Mouse (Mus musculus) urinary bladder, postnatal 10 days (tissue): ENCODE data around the gene Cavin1.
"Not testable (repeated sequence)": the region's sequence is repeated elsewhere in the genome, so short reads cannot be mapped to it uniquely, and the experiment has no call there.

Source experiments
- DNase-seq: peaks from one replicate; pipeline ENCODE4 v3.0.0; 2022; ENCODE audit warnings: low spot score

Cavin1 gene

DNA sequence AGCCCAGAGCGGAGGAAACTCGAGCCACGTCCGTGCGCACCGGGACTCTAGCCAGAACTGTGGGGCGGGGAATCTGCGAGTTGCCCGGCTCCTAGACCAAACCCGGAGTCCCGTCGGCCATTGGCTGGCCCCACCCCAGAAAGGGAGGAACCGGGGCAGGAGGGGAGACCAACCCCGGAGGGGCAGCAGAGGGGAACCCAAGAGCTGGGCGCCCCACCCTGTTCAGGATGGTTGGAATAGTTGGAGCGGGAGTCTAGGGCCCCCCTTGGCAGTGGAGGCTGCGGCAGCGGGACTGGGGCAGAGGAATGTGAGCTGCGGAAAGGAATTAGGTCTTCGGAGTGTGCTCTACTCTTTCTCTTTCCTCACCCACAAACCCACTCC, at the start of gene Cavin1:
TSS of gene Cavin1 (minus strand) at position 331 of the 381 bp plus-strand sequence.
- DNase-seq: peak; percentile 97

DNA sequence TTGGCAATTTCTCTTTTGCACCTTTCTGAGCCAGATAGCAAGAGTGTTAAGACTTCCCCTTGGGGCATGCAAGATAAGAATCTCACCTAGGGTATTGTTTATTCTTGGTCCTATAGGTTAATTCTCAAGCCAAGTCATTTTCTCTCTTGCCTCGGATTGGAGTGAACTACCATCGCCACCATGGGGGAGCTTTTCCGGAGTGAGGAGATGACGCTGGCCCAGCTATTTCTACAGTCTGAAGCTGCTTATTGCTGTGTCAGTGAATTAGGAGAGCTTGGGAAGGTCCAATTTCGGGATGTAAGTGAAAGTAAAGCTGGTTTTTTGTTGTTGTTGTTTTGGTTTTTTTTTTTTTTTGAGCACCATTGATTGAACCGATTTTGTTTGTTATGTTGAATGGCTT, 41.0 kb upstream of the Cavin1 start:
- DNase-seq: no peak

DNA sequence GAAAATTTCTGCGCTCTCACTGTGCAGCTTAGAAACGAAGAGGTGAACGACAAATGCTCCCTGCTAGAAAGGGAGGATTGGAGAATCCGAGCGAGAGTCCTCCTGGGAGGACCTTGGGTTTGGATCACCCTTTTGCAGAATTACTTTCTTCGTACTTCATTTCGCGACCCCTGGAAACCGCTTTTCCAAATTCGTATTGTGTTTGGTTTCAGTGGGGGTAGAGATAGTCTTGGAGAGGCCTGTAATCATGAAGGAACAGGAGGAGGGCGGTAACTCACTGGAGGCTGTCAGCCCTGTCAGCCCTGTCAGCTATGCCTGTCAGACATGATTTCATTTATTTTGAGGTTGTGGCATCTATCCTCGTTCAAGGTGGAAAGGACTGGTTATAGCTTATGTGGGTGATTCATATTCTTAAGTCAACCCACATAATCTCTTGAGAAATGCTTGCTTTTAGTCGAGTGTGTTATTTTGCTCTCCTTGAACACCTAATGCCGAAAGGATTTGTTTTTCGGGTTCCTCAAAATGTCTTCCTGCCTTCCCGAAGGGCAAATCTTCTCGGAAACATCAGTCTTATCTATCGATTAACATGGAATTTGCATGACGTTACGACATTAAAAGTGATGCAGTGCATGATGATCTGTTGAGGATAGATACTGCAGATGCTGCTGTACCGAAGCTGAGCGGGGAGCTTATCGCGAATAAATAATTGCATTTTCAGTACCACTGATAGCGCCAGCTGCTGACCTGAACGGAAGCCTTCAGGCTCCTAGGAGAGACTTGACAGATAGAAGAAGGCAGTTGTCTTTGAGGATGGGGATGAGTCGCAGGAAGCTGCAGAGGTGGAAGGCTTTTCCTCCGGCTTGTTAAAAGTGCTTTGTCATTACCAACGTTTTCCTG, 39.4 kb upstream of the Cavin1 start:
- no peak for DNase-seq

DNA sequence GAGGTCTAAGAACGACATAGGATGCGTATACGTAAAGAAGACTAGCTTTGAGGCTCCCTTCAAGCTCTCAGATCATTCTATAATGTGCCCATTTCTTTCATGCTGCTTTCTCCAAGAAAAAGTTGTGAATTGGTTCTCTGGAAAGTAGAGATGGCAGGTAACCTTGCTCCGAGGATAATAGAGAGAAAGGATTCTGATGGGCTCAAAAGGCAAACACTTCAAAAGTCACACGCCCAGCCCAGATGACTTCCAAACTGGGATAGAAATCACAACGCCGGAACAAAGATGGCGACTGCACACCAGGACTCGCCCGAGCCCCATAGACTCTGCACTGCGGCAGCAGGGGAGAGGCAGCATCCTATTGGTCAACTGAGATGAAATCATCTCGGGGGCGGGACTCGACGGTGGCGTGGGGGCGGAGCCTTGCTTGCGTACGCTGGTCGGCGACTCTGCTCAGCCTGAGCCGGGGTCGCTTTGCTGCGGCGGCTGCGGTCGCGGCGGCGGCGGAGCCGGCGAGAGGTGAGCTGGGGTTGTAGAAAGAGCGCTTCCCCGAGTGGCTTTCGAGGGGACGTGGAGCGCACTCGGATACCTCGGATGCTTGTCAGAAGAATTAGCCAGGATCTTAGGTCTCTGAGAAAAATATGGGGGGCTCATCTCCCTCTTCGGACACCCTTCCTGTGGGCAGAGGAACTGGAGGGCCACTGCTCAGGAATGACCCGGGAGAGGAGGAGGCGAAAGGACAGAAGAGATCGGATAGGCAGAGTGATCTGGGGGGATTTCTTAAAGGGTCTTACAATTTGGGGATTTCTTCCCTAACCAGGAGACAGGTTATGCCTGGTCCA, 38.6 kb upstream of the Cavin1 start, which contains the start of gene Atp6v0a1:
TSS of gene Atp6v0a1 (plus strand) at position 407 of the 842 bp plus-strand sequence.
- DNase-seq: peak; percentile 92

DNA sequence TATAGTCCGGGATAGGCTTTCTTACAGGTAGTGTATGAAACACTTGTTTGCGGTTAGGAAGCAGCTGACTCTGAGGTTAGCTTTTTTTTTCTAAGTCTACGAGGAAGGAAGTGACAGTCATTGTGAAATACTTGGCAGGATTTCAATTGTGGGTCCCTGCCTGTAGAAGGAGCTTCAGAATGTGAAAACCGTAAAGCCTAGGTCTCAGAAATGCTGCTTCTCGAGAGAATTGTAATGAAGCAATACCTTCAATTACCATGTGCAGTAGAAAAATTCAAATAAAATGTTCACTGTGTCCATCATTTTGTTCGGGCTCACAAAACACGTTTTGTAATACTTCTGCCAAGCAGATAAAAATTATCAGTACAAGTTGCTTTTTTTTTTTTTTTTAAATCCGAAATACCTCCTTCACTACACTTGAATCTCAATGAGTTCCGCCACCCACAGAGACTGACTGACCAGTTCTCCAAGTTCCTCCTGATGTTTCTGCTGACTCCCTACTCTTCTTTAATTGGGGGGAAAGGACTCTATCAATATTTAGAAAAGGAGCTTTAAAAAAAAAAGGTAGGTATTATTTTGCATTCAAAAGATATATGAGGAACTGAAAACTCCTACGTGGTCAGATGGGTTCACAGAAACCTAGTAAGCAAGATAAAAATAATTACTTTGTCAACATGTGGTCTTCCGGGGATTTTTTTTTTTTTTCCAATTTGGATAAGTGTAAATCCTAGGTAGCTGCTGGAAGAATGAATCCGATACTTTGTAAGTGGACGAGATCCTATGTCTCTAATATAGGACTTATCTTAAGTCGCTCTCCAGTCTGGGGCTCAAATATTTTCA, 37.7 kb upstream of the Cavin1 start:
- DNase-seq: no peak

DNA sequence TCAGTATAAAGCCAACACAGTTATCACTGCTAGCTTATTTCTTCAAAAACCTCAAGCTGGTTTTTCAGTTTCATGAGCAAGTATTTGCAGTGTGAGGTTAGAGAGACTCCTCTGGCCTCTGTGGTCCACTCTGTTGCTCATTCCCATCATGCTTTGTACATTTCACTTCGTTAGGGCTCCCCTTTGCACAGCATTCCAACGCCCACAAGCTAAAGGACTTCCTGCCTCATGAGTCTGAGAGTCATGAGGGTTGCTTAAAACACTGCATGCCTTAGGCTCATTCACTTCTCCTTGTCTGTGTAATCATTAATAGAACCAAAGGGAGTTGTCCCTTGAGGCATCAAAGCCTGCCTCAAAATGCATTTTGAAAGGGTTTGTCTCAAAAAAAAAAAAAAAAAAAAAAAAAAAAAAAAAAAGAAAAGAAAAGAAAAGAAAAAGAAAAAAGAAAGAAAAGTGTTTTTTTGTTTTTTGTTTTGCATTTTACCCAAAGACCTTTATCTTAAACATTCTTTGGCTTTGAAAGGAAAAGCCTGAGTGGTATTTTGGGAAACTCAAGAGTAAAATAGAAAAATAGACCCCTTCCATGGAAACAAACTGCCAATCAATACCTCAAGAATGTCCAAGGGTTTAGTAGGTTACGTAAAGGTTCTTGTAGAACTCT, 32.5 kb upstream of the Cavin1 start:
- DNase-seq: no peak

DNA sequence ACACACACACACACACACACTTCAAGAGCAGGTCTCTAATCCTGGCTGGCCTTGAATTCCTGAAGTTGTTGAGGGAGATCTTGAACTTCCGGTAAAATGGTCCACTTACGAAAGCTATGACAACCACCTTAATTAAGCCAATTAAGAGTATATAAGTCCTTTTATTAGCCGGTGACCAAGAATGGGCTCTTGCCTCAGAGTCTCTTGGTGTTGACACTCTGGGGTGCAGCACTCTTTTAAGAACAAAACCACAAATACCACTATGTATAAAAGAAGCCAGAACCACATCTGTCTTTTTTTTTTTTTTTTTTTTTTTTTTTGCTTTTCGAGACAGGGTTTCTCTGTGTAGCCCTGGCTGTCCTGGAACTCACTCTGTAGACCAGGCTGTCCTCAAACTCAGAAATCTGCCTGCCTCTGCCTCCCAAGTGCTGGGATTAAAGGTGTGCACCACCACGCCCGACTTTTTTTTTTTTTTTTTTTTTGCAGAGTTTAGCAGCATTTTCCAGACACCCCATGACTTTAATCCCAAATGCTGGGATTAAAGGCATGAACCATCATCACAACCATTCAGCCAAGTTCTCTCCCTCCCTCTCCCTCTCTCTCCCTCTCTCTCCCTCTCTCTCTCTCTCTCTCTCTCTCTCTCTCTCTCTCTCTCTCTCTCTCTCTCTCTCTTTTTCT, 31.3 kb upstream of the Cavin1 start:
- DNase-seq: not testable (repeated sequence)

DNA sequence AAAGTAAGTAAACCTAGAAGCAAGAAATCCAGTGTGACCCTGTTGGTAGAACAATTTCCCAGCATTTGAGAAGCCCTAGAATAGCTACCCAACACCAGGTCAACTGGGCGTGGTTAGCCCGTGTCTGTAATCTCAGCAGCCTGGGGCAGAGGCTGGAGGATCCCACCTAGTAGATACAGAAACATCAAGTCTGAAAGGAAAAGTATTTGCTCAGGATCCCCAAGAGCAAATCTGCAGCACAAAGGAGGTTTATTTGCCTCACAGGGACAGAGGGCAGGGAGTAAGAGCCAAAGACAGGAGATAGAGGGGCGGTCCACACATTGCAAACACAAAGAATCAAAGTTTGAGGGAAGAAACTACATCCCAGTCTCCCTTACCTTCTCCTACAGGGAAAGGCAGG, 28.6 kb upstream of the Cavin1 start:
- no peak for DNase-seq

DNA sequence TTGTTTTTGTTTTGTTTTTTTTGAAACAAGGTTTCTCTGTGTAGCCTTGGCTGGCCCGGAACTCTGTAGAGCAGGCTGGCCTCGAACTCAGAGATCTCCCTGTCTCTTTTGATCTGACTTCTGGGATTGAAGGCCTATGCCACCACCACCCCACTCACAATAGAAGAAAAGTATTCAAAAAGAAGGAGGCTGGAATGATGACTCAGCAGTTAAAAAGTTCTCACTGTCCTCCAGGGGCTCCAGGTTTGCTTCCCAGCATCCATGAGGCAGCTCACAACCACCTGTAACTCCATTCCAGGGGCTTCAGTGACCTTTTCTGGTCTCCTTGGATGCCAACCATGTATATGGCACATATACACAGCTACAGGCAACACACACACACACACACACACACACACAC, 28.1 kb upstream of the Cavin1 start:
- DNase-seq: no peak

DNA sequence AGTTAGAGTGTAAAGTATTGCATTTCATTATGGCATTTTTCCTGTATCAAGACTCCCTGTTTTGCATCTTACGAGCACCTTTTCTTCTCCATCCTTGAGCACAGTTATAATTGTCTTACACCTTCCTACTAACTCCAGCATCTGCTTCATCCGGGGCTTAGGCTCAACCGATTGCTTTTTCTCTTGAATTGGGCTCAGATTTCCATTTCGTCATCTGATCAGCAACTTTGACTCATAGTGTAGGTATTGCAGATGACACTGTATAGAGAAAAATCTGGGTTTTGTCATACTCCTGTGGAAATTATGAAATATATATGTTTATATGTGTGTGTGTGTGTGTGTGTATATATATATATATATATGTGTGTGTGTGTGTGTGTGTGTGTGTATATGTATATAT, 25.8 kb upstream of the Cavin1 start:
- no peak for DNase-seq

DNA sequence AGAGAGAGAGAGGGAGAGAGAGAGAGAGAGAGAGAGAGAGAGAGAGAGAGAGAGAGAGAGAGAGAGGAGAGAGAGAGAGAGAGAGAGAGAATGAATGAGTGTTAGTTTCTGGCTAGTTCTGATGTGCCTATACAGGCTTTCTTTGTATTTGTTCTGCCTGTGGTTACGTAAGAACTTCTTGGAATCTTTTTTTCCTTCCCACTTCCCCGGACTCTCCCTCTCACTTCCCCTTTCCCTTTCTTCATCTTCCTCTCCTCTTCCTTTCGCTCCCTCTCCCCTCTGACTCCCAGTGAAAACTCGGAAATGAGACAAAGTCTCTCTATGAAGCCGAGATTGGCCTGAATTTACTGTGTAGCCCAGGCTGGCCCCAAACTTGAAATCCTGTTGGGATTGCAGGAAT, 24.0 kb upstream of the Cavin1 start:
- DNase-seq: no peak

DNA sequence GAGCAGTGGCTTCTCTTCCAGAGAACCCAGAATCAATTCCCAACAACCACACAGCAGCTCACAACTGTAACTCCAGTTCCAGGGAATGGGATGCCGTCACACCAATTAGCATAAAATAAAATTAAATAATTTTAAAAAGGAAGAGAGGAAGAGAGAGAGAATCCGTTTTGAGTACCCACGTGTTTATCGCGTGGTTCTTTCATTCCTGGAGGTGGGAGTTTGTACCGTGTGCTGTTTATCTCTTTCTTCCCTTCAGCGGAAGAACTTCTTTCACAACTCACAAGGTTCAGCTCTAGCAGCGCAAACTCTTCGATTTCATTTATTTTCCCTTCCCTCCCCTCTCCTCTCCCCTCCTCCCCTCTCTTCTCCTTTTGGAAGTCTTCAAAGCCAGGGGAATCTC, 23.5 kb upstream of the Cavin1 start:
- no peak for DNase-seq

DNA sequence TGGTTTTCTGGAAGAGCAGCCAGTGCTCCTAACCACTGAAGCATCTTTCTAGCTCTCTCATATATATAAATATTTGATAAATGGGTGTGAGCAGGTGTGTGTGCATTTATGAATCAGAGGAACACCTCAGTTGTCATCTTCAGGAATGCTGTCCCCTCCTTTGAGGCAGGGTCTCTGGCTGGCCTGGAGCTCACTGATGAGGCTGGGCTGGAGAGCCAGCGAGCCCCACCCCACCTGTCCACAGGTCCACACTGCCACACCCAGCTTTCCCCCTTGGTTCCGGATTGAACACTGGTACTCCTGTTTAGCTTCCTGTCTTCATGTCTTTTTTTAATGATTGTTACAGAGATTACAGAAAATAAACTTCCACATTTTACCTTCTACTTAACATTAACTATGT, 22.8 kb upstream of the Cavin1 start:
- no peak for DNase-seq

DNA sequence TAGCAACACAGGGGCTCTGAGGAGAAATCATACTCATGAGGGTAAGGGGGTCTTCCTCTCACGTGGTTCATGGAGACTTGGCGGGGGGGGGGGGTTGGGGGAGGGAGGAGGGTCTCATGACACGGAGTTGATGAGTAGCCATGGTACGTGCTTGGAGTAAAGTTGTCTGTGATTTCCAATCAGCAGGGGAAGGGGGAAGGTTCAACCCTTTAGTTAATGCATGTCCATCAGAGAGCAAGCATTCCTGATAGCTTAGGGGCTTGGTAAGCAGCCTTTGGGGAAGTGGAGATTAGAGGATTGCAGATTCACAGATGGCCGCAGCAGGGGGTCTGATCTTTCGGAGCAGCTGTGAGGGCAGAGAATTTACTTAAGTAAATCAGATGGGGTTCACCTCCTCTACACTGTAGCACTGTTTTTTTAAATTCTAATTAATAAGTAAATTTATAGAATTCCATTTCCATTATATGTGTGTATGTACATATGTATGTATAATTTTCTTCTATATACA, 20.4 kb upstream of the Cavin1 start:
- DNase-seq: no peak

DNA sequence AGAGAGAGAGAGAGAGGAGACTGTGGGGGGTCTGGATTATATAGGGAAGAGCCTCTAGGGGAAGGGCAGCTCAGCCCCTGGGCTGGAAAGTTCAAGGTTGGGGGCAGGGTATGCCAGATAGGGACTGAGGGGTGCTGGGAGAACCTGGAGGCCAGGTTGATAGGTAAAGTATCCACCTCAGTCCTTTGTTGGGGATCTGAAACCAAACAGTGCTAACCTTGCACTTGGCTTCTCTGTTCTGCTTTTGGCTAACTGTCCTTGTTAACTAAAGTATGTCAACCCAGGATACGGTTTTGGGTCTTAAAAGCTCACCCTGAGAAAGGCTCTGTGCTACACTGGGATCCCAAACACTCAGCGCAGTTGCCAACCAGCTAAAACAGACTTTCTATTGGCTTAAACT, 19.0 kb upstream of the Cavin1 start:
- no peak for DNase-seq

DNA sequence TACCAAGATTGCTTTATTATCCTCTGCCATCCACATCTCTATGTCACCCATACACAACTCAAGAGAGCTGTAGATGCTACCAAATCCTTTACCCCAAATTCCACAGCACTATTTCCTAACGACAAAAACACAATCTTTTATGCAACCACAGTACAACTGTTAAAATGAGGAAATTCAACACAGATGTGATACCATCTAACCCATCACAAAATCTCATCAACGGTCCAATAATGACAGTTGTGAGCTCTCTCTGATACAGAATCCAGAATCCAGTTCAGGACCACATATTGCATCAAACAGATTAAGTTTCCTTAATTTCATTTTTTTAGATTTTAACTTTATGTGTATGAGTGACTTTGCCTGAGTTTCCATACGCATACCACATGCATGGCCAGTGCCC, 18.0 kb upstream of the Cavin1 start:
- no peak for DNase-seq

DNA sequence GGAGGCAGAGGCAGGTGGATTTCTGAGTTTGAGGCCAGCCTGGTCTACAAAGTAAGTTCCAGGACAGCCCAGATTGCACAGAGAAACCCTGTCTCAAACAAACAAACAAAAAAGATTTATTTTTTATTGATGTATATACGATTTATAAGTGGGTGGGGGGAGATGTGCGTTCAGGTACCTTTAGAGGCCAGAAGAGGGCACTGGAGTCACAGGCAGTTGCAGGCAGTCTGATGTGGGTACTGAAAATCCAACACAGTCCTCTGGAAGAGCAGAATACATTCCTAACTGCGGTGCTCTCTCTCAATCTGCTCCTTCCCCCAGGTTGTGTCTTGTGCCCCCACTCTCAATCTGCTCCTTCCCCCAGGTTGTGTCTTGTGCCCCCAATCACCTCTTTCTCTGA, 14.9 kb upstream of the Cavin1 start:
- DNase-seq: no peak

DNA sequence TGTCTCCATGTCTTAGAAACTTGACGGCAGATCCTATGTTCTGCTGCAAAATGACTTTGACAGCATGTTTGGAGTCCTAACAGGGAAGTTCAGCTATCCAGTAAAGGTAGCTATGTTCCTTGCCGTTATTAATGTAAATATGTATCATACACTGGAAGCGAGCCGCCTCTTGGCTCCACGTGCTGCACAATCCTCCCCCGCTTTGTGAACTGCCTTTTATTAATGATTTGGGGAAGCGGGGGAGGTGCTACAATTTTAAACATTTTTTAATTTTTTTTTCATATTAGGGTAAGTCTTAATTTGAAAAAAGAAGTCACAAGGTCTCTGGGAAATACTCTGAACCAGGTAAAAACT, 13.1 kb upstream of the Cavin1 start:
- no peak for DNase-seq

DNA sequence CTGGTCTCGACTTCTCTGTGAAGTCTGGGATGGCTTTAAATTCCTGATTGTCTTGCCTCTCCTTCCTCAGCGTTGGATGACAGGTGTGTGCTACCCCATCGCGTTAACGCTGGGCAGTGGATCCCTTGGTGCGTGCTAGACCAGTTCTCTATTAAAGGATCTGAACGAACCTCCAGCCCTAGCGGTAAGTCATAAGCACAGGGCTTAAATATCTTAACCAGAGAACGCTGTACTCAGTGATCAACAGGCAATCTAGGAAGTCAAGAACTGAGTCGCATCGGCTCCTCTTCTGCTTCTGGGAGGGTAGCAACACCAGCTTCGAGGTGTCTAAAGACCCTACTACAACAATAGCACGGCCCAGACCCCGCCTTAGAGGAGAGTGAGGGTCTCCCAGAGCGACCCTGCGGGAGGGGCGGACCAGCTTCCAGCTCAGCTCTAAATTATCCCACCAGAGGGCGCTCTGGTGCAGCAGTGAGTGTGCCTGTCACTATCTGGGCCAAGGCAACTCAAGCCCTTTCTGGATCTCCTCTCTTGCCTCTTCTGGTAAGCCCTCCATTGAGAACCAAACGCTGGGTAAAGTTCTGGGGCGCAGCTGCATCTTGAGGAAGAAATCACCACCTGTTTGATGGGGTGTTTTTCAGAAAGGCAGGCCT, 12.6 kb upstream of the Cavin1 start:
- DNase-seq: peak; percentile 50

DNA sequence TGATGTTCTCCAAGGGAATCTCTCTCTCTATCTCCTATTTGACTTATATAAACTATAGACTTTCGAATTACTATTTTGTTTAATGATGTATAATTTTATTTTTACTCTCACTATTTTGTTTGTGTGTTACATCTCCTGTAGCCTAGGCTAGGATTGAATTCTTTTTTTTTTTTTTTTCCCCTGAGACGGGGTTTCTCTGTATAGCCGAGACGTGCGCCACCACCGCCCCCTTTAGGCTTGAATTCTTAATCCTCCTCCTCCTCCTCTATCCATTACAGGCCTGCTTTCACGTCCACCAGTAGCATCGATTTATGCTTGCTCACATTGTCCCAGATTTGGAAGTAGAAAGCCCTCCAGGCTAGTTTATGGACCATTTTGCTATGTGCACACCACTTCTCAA, 11.4 kb upstream of the Cavin1 start:
- DNase-seq: no peak
